Mouse (Mus musculus) G1E (cell line): ENCODE measurements at regions not wholly inside any gene's neighbourhood (a gene's known extent, or its start where the extent isn't known, plus 50 kb on each side); places are given as distances from the start of the nearest gene placed in this dataset.

ENCODE experiments used
- ATAC-seq: 2 replicates; pipeline ENCODE4 v1.8.0; 2016; ENCODE audit warnings: mild to moderate bottlenecking; ENCODE audit not compliant: insufficient number of reproducible peaks, poor library complexity, low FRiP score, severe bottlenecking; ENCODE audit errors: extremely low read depth
- DNase-seq: peaks from one replicate; pipeline ENCODE4 v3.0.0; 2012; ENCODE audit warnings: low spot score
- H3K27me3 ChIP-seq: 2 replicates; pipeline ENCODE4 v1.6.1; 2012; ENCODE audit warnings: mild to moderate bottlenecking, low read length, inconsistent platforms; ENCODE audit not compliant: insufficient read depth
- H3K36me3 ChIP-seq: replicated peaks from 2 replicates; pipeline ENCODE3; 2012; ENCODE audit warnings: mild to moderate bottlenecking, inconsistent platforms
- H3K4me1 ChIP-seq: 2 replicates; pipeline ENCODE4 v1.6.1; 2012; ENCODE audit warnings: low read depth, low read length, inconsistent platforms, mixed read lengths; ENCODE audit not compliant: insufficient read depth
- H3K4me3 ChIP-seq: 2 replicates; pipeline ENCODE4 v1.5.1; 2012; ENCODE audit warnings: low read depth, mild to moderate bottlenecking, inconsistent platforms, low read length, moderate library complexity, mixed read lengths
- H3K9me3 ChIP-seq: replicated peaks from 2 replicates; pipeline ENCODE4 v1.6.1; 2012; ENCODE audit warnings: inconsistent platforms
- CTCF ChIP-seq: IDR thresholded peaks from 2 replicates; pipeline ENCODE4 v1.5.1; 2012; ENCODE audit warnings: low read depth, low read length, inconsistent platforms, mixed read lengths
- GATA1 ChIP-seq: IDR thresholded peaks from 2 replicates; pipeline ENCODE4 v1.6.1; 2012; ENCODE audit warnings: borderline replicate concordance, low read length, inconsistent platforms, mixed read lengths
- GATA2 ChIP-seq: IDR thresholded peaks from 2 replicates; pipeline ENCODE4 v1.6.1; 2012; ENCODE audit warnings: low read depth, low read length, inconsistent platforms, borderline replicate concordance
- POLR2AphosphoS5 ChIP-seq: IDR thresholded peaks from 2 replicates; pipeline ENCODE4 v1.6.1; 2012; ENCODE audit warnings: low read depth, low read length, inconsistent platforms; ENCODE audit not compliant: insufficient replicate concordance
- TAL1 ChIP-seq: conservative IDR thresholded peaks from 2 replicates; pipeline ENCODE4 v1.6.1; 2012; ENCODE audit warnings: low read depth, low read length, inconsistent platforms, mixed read lengths

DNA sequence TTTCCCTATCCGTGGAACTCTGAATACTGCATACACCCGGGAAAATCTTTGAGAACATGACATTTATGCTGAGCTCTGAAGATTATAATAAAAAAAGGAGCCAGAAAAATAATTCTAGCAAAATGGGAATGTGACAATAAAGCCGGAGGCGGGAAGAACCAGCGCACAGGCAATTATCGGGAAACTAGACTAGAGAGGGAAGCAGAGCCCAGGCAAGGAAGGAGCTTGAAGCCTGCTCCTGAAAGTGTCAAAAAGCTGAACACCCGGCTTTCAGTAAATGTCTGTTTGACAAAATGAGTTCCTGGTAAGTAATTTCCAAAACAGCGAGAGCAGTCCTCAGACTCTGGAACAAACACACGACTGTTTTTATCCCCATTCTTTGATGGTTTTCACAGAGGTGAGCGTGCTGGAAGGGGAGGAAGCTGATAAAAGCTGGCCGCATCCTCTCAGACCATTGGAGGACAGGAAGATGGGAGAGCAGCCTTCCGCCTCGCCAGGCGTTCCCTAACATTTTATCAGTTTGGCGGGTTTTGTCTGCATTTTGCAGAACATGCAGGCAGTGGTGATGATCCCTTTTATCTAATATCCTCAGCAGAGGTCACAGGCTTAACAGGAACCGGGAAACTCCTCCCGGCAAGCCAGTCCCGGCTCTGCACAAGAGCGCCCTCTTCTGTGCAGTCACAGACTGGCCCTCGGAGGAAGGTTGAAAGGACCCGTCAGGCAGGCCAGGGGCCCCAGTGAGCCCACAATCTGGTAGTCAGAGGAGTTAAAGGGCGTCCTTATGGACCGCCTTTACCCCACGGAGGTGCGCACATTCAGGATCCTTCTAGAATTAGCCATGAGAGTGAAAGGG lies 201.3 kb upstream of the 1700056E22Rik start:
- Histone ChIP-seq H3K27me3 (no peaks in the 10 kb centered on the region), H3K9me3 (peaks cover 75% of the 10 kb centered on the region), H3K4me3 (no peak overlapping the region), H3K36me3 (no peaks in the 10 kb centered on the region), H3K4me1 (no peaks in the 10 kb centered on the region)
- TF ChIP-seq GATA1 = no peak
- no peak for TF ChIP-seq TAL1
- no peak for TF ChIP-seq CTCF
- TF ChIP-seq POLR2AphosphoS5 = no peak
- no peak for TF ChIP-seq GATA2
- DNase-seq (no peak), ATAC-seq (no peak)

DNA sequence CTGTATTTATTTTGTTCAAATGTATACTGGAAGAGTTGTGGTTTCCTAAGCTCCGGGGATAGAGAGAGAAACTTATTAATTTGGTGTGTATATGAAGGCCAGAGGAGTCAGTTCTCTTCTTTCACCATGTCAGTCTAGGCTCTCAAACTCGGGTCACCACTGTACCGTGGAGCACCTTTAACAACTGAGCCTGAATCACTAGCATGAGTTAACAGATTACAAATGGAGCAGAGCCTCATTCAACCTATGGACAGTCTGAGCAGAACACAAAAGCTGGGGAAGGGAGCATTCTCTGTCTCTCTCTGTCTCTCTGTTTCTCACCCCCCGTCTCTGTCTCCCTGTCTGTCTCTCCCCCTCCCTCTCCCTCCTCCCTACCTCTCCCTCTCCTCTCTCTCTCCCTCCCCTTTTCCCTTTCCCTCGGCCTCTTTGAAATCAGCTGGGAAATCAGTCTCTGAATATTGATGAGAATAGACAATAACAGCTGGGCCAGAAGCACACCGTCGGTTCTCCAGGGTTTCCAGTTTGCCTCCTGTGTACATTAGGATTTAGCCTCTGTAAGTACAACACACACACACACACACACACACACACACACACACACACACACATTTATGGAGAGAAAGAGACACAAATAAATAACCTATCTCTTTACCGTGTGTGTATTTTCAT lies 200.4 kb upstream of the 1700056E22Rik start:
- peaks cover 74% of the 10 kb centered on the region for H3K9me3 ChIP-seq
- ATAC-seq (no peak), DNase-seq (no peak)
- TF ChIP-seq TAL1 (no peak), POLR2AphosphoS5 (no peak), GATA2 (no peak), CTCF (no peak), GATA1 (no peak)
- no peak overlapping the region for H3K4me3 ChIP-seq
- H3K36me3 ChIP-seq = no peaks in the 10 kb centered on the region
- no peaks in the 10 kb centered on the region for H3K4me1 ChIP-seq
- H3K27me3 ChIP-seq = no peaks in the 10 kb centered on the region

- DNase-seq (no peak), ATAC-seq (no peak)
- Histone ChIP-seq H3K4me1 (no peaks in the 10 kb centered on the region), H3K4me3 (no peak overlapping the region), H3K9me3 (peaks cover 68% of the 10 kb centered on the region), H3K27me3 (no peaks in the 10 kb centered on the region), H3K36me3 (no peaks in the 10 kb centered on the region)
- TF ChIP-seq GATA2 = no peak
- no peak for TF ChIP-seq POLR2AphosphoS5
- no peak for TF ChIP-seq GATA1
- TF ChIP-seq TAL1 = no peak
Measured at GRCm38 (mm10) chr1:184233741-184234255, 199.7 kb upstream of the 1700056E22Rik start.

DNA sequence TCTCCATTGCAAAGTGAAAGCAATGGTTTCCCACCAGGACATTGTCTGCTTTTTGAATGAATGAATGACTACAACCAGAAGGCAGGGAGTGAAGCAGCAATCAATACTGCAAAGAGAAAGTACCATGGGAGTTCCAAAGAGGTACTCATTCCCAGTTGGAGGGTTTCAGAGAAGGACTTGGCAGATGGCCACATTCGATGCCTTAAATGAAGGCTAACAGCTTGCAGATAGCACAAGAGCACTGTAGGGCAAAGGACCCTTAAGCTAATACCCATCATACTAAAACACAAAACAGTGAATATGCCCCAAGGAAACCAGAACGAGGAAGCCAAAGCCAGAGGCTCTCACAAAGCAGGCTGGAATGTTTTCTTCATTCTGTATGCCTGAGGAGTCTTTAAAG lies 188.2 kb upstream of the 1700056E22Rik start:
- no peak for DNase-seq
- Histone ChIP-seq H3K4me1 (no peaks in the 10 kb centered on the region), H3K9me3 (peaks cover 28% of the 10 kb centered on the region), H3K36me3 (no peaks in the 10 kb centered on the region), H3K27me3 (no peaks in the 10 kb centered on the region), H3K4me3 (no peak overlapping the region)
- no peak for ATAC-seq
- TF ChIP-seq GATA1 = no peak
- no peak for TF ChIP-seq CTCF
- no peak for TF ChIP-seq GATA2
- no peak for TF ChIP-seq POLR2AphosphoS5
- no peak for TF ChIP-seq TAL1

- H3K9me3 ChIP-seq = peaks cover 27% of the 10 kb centered on the region
- no peaks in the 10 kb centered on the region for H3K36me3 ChIP-seq
- TF ChIP-seq POLR2AphosphoS5 (no peak), GATA1 (no peak), GATA2 (no peak), CTCF (no peak), TAL1 (no peak)
- no peak overlapping the region for H3K4me3 ChIP-seq
- no peaks in the 10 kb centered on the region for H3K4me1 ChIP-seq
- no peaks in the 10 kb centered on the region for H3K27me3 ChIP-seq
- no peak for DNase-seq
- no peak for ATAC-seq
Measured at GRCm38 (mm10) chr1:184221792-184222191, 187.7 kb upstream of the 1700056E22Rik start.

DNA sequence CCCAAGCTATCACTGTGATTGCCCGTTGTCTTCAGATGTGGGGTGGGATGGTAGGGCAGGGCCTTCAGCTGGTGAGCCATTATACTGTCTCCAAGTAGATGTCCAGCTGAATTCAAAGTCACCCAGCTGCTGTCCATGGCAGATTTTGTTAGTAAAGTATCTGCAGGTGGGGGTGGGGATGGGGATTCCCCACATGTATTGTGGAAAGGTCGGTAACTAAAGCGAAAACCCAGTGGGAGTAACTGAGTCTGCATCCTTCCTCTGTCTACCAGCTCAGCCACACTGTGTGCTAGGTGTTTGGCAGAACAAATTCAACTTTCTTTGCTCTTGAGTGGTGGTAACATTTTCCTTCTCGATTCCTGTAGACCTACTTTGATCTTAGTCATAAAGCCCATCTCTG lies 163.2 kb upstream of the 1700056E22Rik start:
- DNase-seq = no peak

More for the DNA sequence above, 163.2 kb upstream of the 1700056E22Rik start:
- H3K9me3 ChIP-seq = peaks cover 56% of the 10 kb centered on the region
- H3K36me3 ChIP-seq = no peaks in the 10 kb centered on the region
- H3K4me3 ChIP-seq = no peak overlapping the region
- no peaks in the 10 kb centered on the region for H3K4me1 ChIP-seq
- TF ChIP-seq POLR2AphosphoS5 (no peak), GATA1 (no peak), GATA2 (no peak), CTCF (no peak), TAL1 (no peak)
- no peak for ATAC-seq
- H3K27me3 ChIP-seq = no peaks in the 10 kb centered on the region
